Comparison of ENCODE assay signal across 31 mouse cellular contexts in the genomic region with DNA sequence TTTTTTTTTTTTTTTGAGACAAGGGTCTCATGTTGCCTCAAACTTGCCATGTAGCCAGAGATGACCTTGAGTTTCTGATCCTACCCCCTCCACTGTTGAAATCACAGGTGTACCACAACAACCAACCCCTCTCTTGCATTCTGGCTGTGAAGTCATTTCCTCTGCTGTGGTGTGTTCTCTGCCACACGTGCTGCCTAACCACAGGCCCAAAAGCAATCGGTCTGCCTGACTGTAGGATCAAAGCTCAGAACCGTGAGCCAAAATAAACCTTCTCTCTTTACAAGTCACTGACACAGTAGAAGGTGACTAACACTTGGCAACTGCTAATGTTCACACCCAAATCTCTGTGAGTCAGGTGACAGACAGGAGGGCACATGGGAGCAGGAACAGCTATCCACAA. TPM values are rescaled to one million over a fixed set of nuclear protein-coding genes. Genes with fewer than 3 reads are reported as not detected.
DNase-seq lines count a peak whose midpoint lies in the region; ATAC-seq and TF ChIP-seq lines count a peak whose summit lies in the region.
"Had no signal": no experiment of that assay in that cellular context is flagged by ENCODE, and none has a peak within 500 bp of the region (broad histone marks: within the 10 kb centered on the region; RNA-seq: fewer than 3 reads in every experiment).

No protein-coding gene starts in this region.

- no peak for TF ChIP-seq POLR2A in liver, adult 2 months (IDR thresholded peaks at IDR 0.05; ENCODE audit: extremely low read depth, insufficient read depth, low read length)
- no peak for TF ChIP-seq POLR2A in CH12.LX (IDR thresholded peaks at IDR 0.05; ENCODE audit: low read depth, low read length)

- WGBS in liver, adult 2 months, result 20% methylated on average over 3 of the region's 3 CpGs
- 43% methylated on average over 3 of the region's 3 CpGs for WGBS in liver, embryonic 12.5 days (ENCODE audit: insufficient replicate concordance)
- 81% methylated on average over 3 of the region's 3 CpGs for WGBS in hindbrain, embryonic 10.5 days

- H3K36me3 ChIP-seq in liver, adult 2 months (ENCODE audit: control insufficient read depth, insufficient read depth, low read length), result peaks cover 6% of the 10 kb centered on the region; the same call in 1 of the 2 replicates
- H3K36me3 ChIP-seq in liver, embryonic 12.5 days, result peaks cover 90% of the 10 kb centered on the region
- peaks cover 76 to 93% of the 10 kb centered on the region in 2 experiments for H3K36me3 ChIP-seq in CH12.LX (replicated peaks in 1 of 2; ENCODE audit: control insufficient read depth in 1 of 2, insufficient read depth in 1 of 2, low read length in 1 of 2)
- peaks cover 95% of the 10 kb centered on the region for H3K36me3 ChIP-seq in hindbrain, embryonic 10.5 days

- no peak overlapping the region for H3K27ac ChIP-seq in liver, adult 2 months (replicated peaks; ENCODE audit: insufficient read depth, low read depth, low read length)
- H3K27ac ChIP-seq in liver, embryonic 12.5 days, result no peak overlapping the region
- no peak overlapping the region for H3K27ac ChIP-seq in CH12.LX (ENCODE audit: insufficient read depth, low read depth)
- no peak overlapping the region for H3K27ac ChIP-seq in hindbrain, embryonic 10.5 days
- H3K27ac ChIP-seq: embryonic facial prominence, embryonic 10.5 days; embryonic facial prominence, embryonic 13.5 days; forebrain, embryonic 12.5 days; forebrain, embryonic 15.5 days; hindbrain, embryonic 13.5 days; intestine, embryonic 15.5 days had no signal

- no peaks in the 10 kb centered on the region for H3K27me3 ChIP-seq in liver, adult 2 months (ENCODE audit: control insufficient read depth, insufficient read depth, low read length)
- H3K27me3 ChIP-seq in liver, embryonic 12.5 days (replicated peaks), result no peaks in the 10 kb centered on the region
- no peaks in the 10 kb centered on the region for H3K27me3 ChIP-seq in CH12.LX (replicated peaks)
- no peaks in the 10 kb centered on the region for H3K27me3 ChIP-seq in hindbrain, embryonic 10.5 days (ENCODE audit: insufficient read depth, poor library complexity, severe bottlenecking)
- H3K27me3 ChIP-seq: embryonic facial prominence, embryonic 13.5 days; forebrain, embryonic 12.5 days; forebrain, embryonic 15.5 days; hindbrain, embryonic 13.5 days; intestine, embryonic 15.5 days had no signal

- TF ChIP-seq EP300 in CH12.LX (IDR thresholded peaks at IDR 0.05; ENCODE audit: low read length), result no peak

- no peak overlapping the region for H3K4me3 ChIP-seq in liver, adult 2 months (ENCODE audit: insufficient read depth, low read depth, low read length)
- H3K4me3 ChIP-seq in liver, embryonic 12.5 days, result no peak overlapping the region
- H3K4me3 ChIP-seq in CH12.LX (replicated peaks in 1 of 3; ENCODE audit: low read depth in 2 of 3, low read length in 2 of 3, poor library complexity in 1 of 3), result no peak overlapping the region
- no peak overlapping the region for H3K4me3 ChIP-seq in hindbrain, embryonic 10.5 days
- H3K4me3 ChIP-seq: embryonic facial prominence, embryonic 10.5 days; embryonic facial prominence, embryonic 13.5 days; erythroblast, embryonic 14.5 days; forebrain, embryonic 12.5 days; forebrain, embryonic 15.5 days; hindbrain, embryonic 13.5 days; intestine, embryonic 15.5 days had no signal

- no peak overlapping the region for H3K4me2 ChIP-seq in liver, embryonic 12.5 days
- no peak overlapping the region for H3K4me2 ChIP-seq in CH12.LX (ENCODE audit: insufficient read depth, low read depth, poor library complexity, severe bottlenecking)
- H3K4me2 ChIP-seq: embryonic facial prominence, embryonic 13.5 days; forebrain, embryonic 12.5 days; forebrain, embryonic 15.5 days; heart, embryonic 11.5 days; hindbrain, embryonic 13.5 days; intestine, embryonic 15.5 days had no signal

- TF ChIP-seq CTCF in liver, adult 2 months (IDR thresholded peaks at IDR 0.05; ENCODE audit: low read depth, low read length), result no peak
- no peak for TF ChIP-seq CTCF in CH12.LX (conservative IDR thresholded peaks at IDR 0.05 in 1 of 2, IDR thresholded peaks at IDR 0.05 in 1 of 2; ENCODE audit: low read depth in 2 of 2, low read length in 2 of 2)

- no peaks in the 10 kb centered on the region for H3K79me2 ChIP-seq in liver, adult 2 months (ENCODE audit: control insufficient read depth, insufficient read depth, low read length)
- H3K79me2 ChIP-seq in CH12.LX (replicated peaks; ENCODE audit: control insufficient read depth, extremely low read depth, insufficient read depth, poor library complexity, severe bottlenecking), result no peaks in the 10 kb centered on the region

- in situ Hi-C loops in CH12.LX (cut with MboI; ENCODE audit: low pct_ligation_motif_present, low pct_unique_long_range_greater_than_20kb, low sequenced_read_pairs), result no loop called here

- no peaks in the 10 kb centered on the region for H3K9me3 ChIP-seq in liver, embryonic 12.5 days (replicated peaks)
- H3K9me3 ChIP-seq in CH12.LX (replicated peaks; ENCODE audit: low read length), result no peaks in the 10 kb centered on the region
- H3K9me3 ChIP-seq in hindbrain, embryonic 10.5 days, result no peaks in the 10 kb centered on the region
- H3K9me3 ChIP-seq: embryonic facial prominence, embryonic 10.5 days; embryonic facial prominence, embryonic 13.5 days; forebrain, embryonic 12.5 days; forebrain, embryonic 15.5 days; G1E; hindbrain, embryonic 13.5 days; intestine, embryonic 15.5 days had no signal

- ATAC-seq in liver, embryonic 12.5 days, result no peak
- ATAC-seq in granulocyte monocyte progenitor cell, adult 5-6 weeks (replicated peaks; ENCODE audit: poor library complexity, severe bottlenecking), result 0 out of 2 replicates have a peak, but pooled peaks have one; percentile 27
- ATAC-seq: activated CD4-positive, CD25-positive, alpha-beta regulatory T cell, adult 4 months; CD4-positive, CD25-positive, alpha-beta regulatory T cell, adult 4 months; forebrain, embryonic 15.5 days; hindbrain, embryonic 16.5 days; intestine, embryonic 15.5 days had no signal

- H3K4me1 ChIP-seq in liver, adult 2 months (ENCODE audit: control insufficient read depth, insufficient read depth, low read length), result no peaks in the 10 kb centered on the region
- no peaks in the 10 kb centered on the region for H3K4me1 ChIP-seq in liver, embryonic 12.5 days
- peaks cover 0 to 5% of the 10 kb centered on the region in 2 experiments; a peak in 2 of 4 replicates for H3K4me1 ChIP-seq in CH12.LX (ENCODE audit: control insufficient read depth in 1 of 2, insufficient read depth in 2 of 2)
- H3K4me1 ChIP-seq in hindbrain, embryonic 10.5 days (replicated peaks), result peaks cover 21% of the 10 kb centered on the region
- H3K4me1 ChIP-seq: embryonic facial prominence, embryonic 13.5 days; forebrain, embryonic 15.5 days; intestine, embryonic 15.5 days had no signal

- peak; percentile 69 for DNase-seq in liver, adult 2 months (ENCODE audit: extremely low read depth, low read depth, low spot score)
- DNase-seq in 3T3-L1 (ENCODE audit: low read depth, low spot score) (peak; percentile 62), CH12.LX (ENCODE audit: extremely low read depth) (no peak)
- no peak for DNase-seq in hindbrain, embryonic 10.5 days (ENCODE audit: low spot score)
- DNase-seq in testis, postnatal 14 days (ENCODE audit: low spot score), result no peak
- no peak for DNase-seq in kidney, adult 11 months
- DNase-seq: adrenal gland, adult 8-10 months; adrenal gland, postnatal 25 days; B cell, adult 2 months; cerebellum, adult 11-12 months; cerebellum, adult 8-10 months; cerebellum, postnatal 10 days; cerebellum, postnatal 36 days; embryo, embryonic 11 days; gastrocnemius, postnatal 25 days; heart, adult 11 months; kidney, adult 18-20 months had no signal

- dilution Hi-C loops in CH12.LX (cut with MboI; ENCODE audit: extremely low pct_ligation_motif_present, extremely low pct_unique_long_range_greater_than_20kb, low sequenced_read_pairs), result no loop called here

- no peak overlapping the region for H3K9ac ChIP-seq in liver, adult 2 months (ENCODE audit: low read depth, low read length)
- H3K9ac ChIP-seq in liver, embryonic 12.5 days, result no peak overlapping the region
- no peak overlapping the region for H3K9ac ChIP-seq in CH12.LX (ENCODE audit: insufficient read depth, low read depth)
- H3K9ac ChIP-seq: embryonic facial prominence, embryonic 13.5 days; forebrain, embryonic 12.5 days; forebrain, embryonic 15.5 days; hindbrain, embryonic 13.5 days; intestine, embryonic 15.5 days had no signal

- no peak for TF ChIP-seq RAD21 in CH12.LX (IDR thresholded peaks at IDR 0.05; ENCODE audit: low read depth, low read length)

RNA-seq across cellular contexts. Expression of a gene that starts 10.7 kb away (rescaled TPM):
- 9.3 and 13.2 TPM in 2 replicates for total RNA-seq in liver, adult 2 months (2014; rRNA removed)
- polyA plus RNA-seq in liver, adult 2 months (2012; rRNA removed), result 26.5 and 45.6 TPM in 2 replicates
- 5.8 and 6.5 TPM in 2 replicates for polyA plus RNA-seq in liver, embryonic 12.5 days (2016; fragmentation: Nextera tagmentation; extraction: Ambion mirVana)
- 46.3 and 48.3 TPM in 2 replicates for total RNA-seq in CH12.LX (2012; rRNA removed)
- 12.5 and 14.3 TPM in 2 replicates for total RNA-seq in CH12.LX (2014; rRNA removed)
- 33.6 and 44.3 TPM in 2 replicates for polyA plus RNA-seq in CH12.LX (2012; ENCODE audit: insufficient read length, low read depth)
- total RNA-seq in granulocyte monocyte progenitor cell, adult 5-6 weeks (2014; fragmentation: Nextera tagmentation), result 60.4 and 74.6 TPM in 2 replicates
- 32.7 and 36.7 TPM in 2 replicates for total RNA-seq in granulocyte monocyte progenitor cell, adult 5-6 weeks (2017)
- polyA plus RNA-seq in hindbrain, embryonic 10.5 days (2016; fragmentation: Nextera tagmentation; extraction: Ambion mirVana), result 17.7 TPM in 2 replicates

RNA-seq across cellular contexts. Expression of a gene that starts 17.5 kb away (rescaled TPM):
- 6.9 and 8.7 TPM in 2 replicates for total RNA-seq in liver, adult 2 months (2014; rRNA removed)
- 28.3 and 58.2 TPM in 2 replicates for polyA plus RNA-seq in liver, adult 2 months (2012; rRNA removed)
- polyA plus RNA-seq in liver, embryonic 12.5 days (2016; fragmentation: Nextera tagmentation; extraction: Ambion mirVana), result 5.1 and 6.8 TPM in 2 replicates
- total RNA-seq in CH12.LX (2012; rRNA removed) (9.6 and 12.6 TPM in 2 replicates), CH12.LX (2014; rRNA removed) (3.1 and 5.5 TPM in 2 replicates)
- polyA plus RNA-seq in CH12.LX (2012; ENCODE audit: insufficient read length, low read depth), result 2.6 and 4.6 TPM in 2 replicates
- 10.3 and 14.5 TPM in 2 replicates for total RNA-seq in granulocyte monocyte progenitor cell, adult 5-6 weeks (2014; fragmentation: Nextera tagmentation)
- 15.9 and 22.4 TPM in 2 replicates for total RNA-seq in granulocyte monocyte progenitor cell, adult 5-6 weeks (2017)
- 19.6 and 26.3 TPM in 2 replicates for polyA plus RNA-seq in hindbrain, embryonic 10.5 days (2016; fragmentation: Nextera tagmentation; extraction: Ambion mirVana)

RNA-seq across cellular contexts. Expression of a gene that starts 19.6 kb away (rescaled TPM):
- total RNA-seq in liver, adult 2 months (2014; rRNA removed), result 8.6 and 8.9 TPM in 2 replicates
- 19.1 and 21.5 TPM in 2 replicates for polyA plus RNA-seq in liver, adult 2 months (2012; rRNA removed)
- 17.1 and 17.3 TPM in 2 replicates for polyA plus RNA-seq in liver, embryonic 12.5 days (2016; fragmentation: Nextera tagmentation; extraction: Ambion mirVana)
- 21.8 and 22.6 TPM in 2 replicates for total RNA-seq in CH12.LX (2012; rRNA removed)
- total RNA-seq in CH12.LX (2014; rRNA removed), result 7.9 and 13.8 TPM in 2 replicates
- 16.8 and 22.2 TPM in 2 replicates for polyA plus RNA-seq in CH12.LX (2012; ENCODE audit: insufficient read length, low read depth)
- total RNA-seq in granulocyte monocyte progenitor cell, adult 5-6 weeks (2014; fragmentation: Nextera tagmentation), result 8.1 and 13.9 TPM in 2 replicates
- 20.2 and 22.4 TPM in 2 replicates for total RNA-seq in granulocyte monocyte progenitor cell, adult 5-6 weeks (2017)
- 46.2 and 54.6 TPM in 2 replicates for polyA plus RNA-seq in hindbrain, embryonic 10.5 days (2016; fragmentation: Nextera tagmentation; extraction: Ambion mirVana)

RNA-seq across cellular contexts. Expression of a gene that starts 27.3 kb away (rescaled TPM):
- total RNA-seq in liver, adult 2 months (2014; rRNA removed), result 4.6 and 9.9 TPM in 2 replicates
- 5.8 and 9.6 TPM in 2 replicates for polyA plus RNA-seq in liver, adult 2 months (2012; rRNA removed)
- polyA plus RNA-seq in liver, embryonic 12.5 days (2016; fragmentation: Nextera tagmentation; extraction: Ambion mirVana), result 10.3 and 11.4 TPM in 2 replicates
- total RNA-seq in CH12.LX (2012; rRNA removed) (7.1 and 9.8 TPM in 2 replicates), CH12.LX (2014; rRNA removed) (4.3 and 6.5 TPM in 2 replicates)
- 11.7 and 16.2 TPM in 2 replicates for polyA plus RNA-seq in CH12.LX (2012; ENCODE audit: insufficient read length, low read depth)
- total RNA-seq in granulocyte monocyte progenitor cell, adult 5-6 weeks (2014; fragmentation: Nextera tagmentation), result 141 and 238 TPM in 2 replicates
- 155 and 176 TPM in 2 replicates for total RNA-seq in granulocyte monocyte progenitor cell, adult 5-6 weeks (2017)
- 10.4 and 11.6 TPM in 2 replicates for polyA plus RNA-seq in hindbrain, embryonic 10.5 days (2016; fragmentation: Nextera tagmentation; extraction: Ambion mirVana)

RNA-seq across cellular contexts. Expression of a gene that starts 36.2 kb away (rescaled TPM):
- 1.2 and 1.5 TPM in 2 replicates for total RNA-seq in liver, adult 2 months (2014; rRNA removed)
- polyA plus RNA-seq in liver, adult 2 months (2012; rRNA removed), result 2.9 and 3.8 TPM in 2 replicates
- 5.1 and 5.6 TPM in 2 replicates for polyA plus RNA-seq in liver, embryonic 12.5 days (2016; fragmentation: Nextera tagmentation; extraction: Ambion mirVana)
- 16.4 and 18.3 TPM in 2 replicates for total RNA-seq in CH12.LX (2012; rRNA removed)
- total RNA-seq in CH12.LX (2014; rRNA removed), result 14.1 and 18.5 TPM in 2 replicates
- polyA plus RNA-seq in CH12.LX (2012; ENCODE audit: insufficient read length, low read depth), result 17.4 and 21.0 TPM in 2 replicates
- total RNA-seq in granulocyte monocyte progenitor cell, adult 5-6 weeks (2014; fragmentation: Nextera tagmentation), result 20.6 and 23.6 TPM in 2 replicates
- 16.4 and 23.0 TPM in 2 replicates for total RNA-seq in granulocyte monocyte progenitor cell, adult 5-6 weeks (2017)
- 12.2 and 12.9 TPM in 2 replicates for polyA plus RNA-seq in hindbrain, embryonic 10.5 days (2016; fragmentation: Nextera tagmentation; extraction: Ambion mirVana)

Comparison
In these comparisons a context has a peak if more than half of its experiments do, and no peak if none do; other contexts are left out.
1. DNase-seq: peak in liver, adult 2 months (single experiment) and 3T3-L1 (single experiment); none in CH12.LX (single experiment), hindbrain, embryonic 10.5 days (single experiment), testis, postnatal 14 days (single experiment) and kidney, adult 11 months (single experiment).